Mouse (Mus musculus): ENCODE results near the gene Itga1. TPM values are rescaled to one million over a fixed set of nuclear protein-coding genes. Genes with fewer than 3 reads are reported as not detected.

The Itga1 gene
- polyA plus RNA-seq, 1 experiment from 2014 or later: 6.0 TPM

- Histone ChIP-seq H3K9me3 (no peaks in the 10 kb centered on the region), H3K27me3 (no peaks in the 10 kb centered on the region), H3K36me3 (no peaks in the 10 kb centered on the region), H3K27ac (replicated peaks) (no peak overlapping the region), H3K9ac (replicated peaks) (no peak overlapping the region), H3K4me2 (replicated peaks) (no peak overlapping the region), H3K4me1 (peaks cover 7% of the 10 kb centered on the region; the same call in 1 of the 2 replicates), H3K4me3 (no peak overlapping the region)
- WGBS: 53% methylated on average over 7 of the region's 7 CpGs
- no peak for ATAC-seq (ENCODE audit: low FRiP score, low read depth)
These were observed 98.2 kb downstream of the Itga1 start for GRCm38 (mm10) chr13:115003444-115004053.

GRCm38 (mm10) chr13:115002837-115003236 is 98.9 kb downstream of the Itga1 start:
- no peak overlapping the region for H3K9ac ChIP-seq (replicated peaks)
- 85% methylated on average over 3 of the region's 3 CpGs for WGBS
- H3K4me3 ChIP-seq: no peak overlapping the region
- no peak for ATAC-seq (ENCODE audit: low FRiP score, low read depth)
- no peaks in the 10 kb centered on the region for H3K9me3 ChIP-seq
- peaks cover 7% of the 10 kb centered on the region; the same call in 1 of the 2 replicates for H3K4me1 ChIP-seq
- H3K4me2 ChIP-seq (replicated peaks): no peak overlapping the region
- H3K36me3 ChIP-seq: no peaks in the 10 kb centered on the region
- H3K27me3 ChIP-seq: no peaks in the 10 kb centered on the region
- H3K27ac ChIP-seq (replicated peaks): no peak overlapping the region

DNA sequence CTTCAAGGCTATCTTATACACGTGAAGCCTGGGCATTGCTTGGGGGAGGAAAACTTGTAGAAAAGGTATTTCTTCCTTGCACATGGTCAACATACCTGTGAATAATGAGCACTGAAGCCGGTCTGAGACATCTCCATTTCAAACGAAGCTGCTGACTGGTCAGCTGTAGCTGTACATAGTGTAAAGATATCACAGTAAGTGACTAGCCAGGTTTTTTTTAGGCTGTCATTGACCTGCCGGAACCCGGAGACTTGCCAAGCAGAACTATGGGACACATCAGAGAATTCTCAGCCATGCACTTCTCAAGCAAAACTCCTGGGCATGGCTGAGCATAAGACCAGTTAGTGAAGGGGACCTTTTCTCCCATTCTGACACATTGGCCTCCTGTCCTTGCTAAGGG is 99.6 kb downstream of the Itga1 start:
- Histone ChIP-seq H3K27me3 (no peaks in the 10 kb centered on the region), H3K27ac (replicated peaks) (no peak overlapping the region), H3K4me2 (replicated peaks) (no peak overlapping the region), H3K9ac (replicated peaks) (no peak overlapping the region), H3K4me3 (no peak overlapping the region), H3K4me1 (peaks cover 7% of the 10 kb centered on the region; the same call in 1 of the 2 replicates), H3K9me3 (no peaks in the 10 kb centered on the region), H3K36me3 (no peaks in the 10 kb centered on the region)
- ATAC-seq (ENCODE audit: low FRiP score, low read depth): no peak
- WGBS: 90% methylated on average over 5 of the region's 5 CpGs

DNA sequence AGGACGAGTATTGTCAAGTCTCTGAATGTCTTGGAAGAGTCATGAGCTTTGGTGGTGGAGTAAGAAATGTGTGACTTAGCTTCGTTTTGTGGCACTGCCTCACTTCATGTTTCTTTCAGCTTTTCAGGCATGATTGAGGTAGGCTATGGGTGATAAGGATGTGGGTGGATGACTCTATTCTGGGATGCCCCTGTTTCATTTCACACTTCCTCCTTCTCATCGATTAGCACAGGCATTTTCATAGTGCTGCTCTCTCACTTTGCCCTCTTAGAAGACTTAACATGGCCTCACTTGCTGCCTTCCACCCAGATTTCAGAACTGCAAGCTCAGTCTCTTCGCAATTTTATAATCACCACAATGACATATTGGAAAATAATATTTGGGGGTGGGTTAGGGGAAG is 102.2 kb downstream of the Itga1 start:
- H3K4me2 ChIP-seq (replicated peaks): no peak overlapping the region
- H3K27ac ChIP-seq (replicated peaks): no peak overlapping the region
- no peak overlapping the region for H3K4me3 ChIP-seq
- H3K4me1 ChIP-seq: no peaks in the 10 kb centered on the region
- H3K9me3 ChIP-seq: no peaks in the 10 kb centered on the region
- H3K36me3 ChIP-seq: no peaks in the 10 kb centered on the region
- H3K27me3 ChIP-seq: no peaks in the 10 kb centered on the region
- no peak for ATAC-seq (ENCODE audit: low FRiP score, low read depth)
- 89% methylated on average over 4 of the region's 4 CpGs for WGBS
- H3K9ac ChIP-seq (replicated peaks): no peak overlapping the region

- H3K9me3 ChIP-seq: no peaks in the 10 kb centered on the region
- H3K4me1 ChIP-seq: no peaks in the 10 kb centered on the region
- H3K27me3 ChIP-seq: no peaks in the 10 kb centered on the region
- H3K4me2 ChIP-seq (replicated peaks): no peak overlapping the region
- no peak for ATAC-seq (ENCODE audit: low FRiP score, low read depth)
- no peak overlapping the region for H3K27ac ChIP-seq (replicated peaks)
- H3K4me3 ChIP-seq: no peak overlapping the region
- 91% methylated on average over 10 of the region's 10 CpGs for whole genome bisulfite sequencing
- H3K36me3 ChIP-seq: no peaks in the 10 kb centered on the region
- no peak overlapping the region for H3K9ac ChIP-seq (replicated peaks)
These were observed 103.7 kb downstream of the Itga1 start for GRCm38 (mm10) chr13:114998100-114998499.

GRCm38 (mm10) chr13:114992260-114993014 is 109.3 kb downstream of the Itga1 start:
- H3K27ac ChIP-seq (replicated peaks): 0 out of 2 replicates have a peak overlapping the region, but pooled peaks have one; percentile 8
- 34% methylated on average over 14 of the region's 14 CpGs for WGBS
- no peaks in the 10 kb centered on the region for H3K9me3 ChIP-seq
- no peaks in the 10 kb centered on the region for H3K36me3 ChIP-seq
- peak; percentile 80 for ATAC-seq (ENCODE audit: low FRiP score, low read depth)
- no peaks in the 10 kb centered on the region for H3K27me3 ChIP-seq
- H3K4me1 ChIP-seq: peaks cover 10% of the 10 kb centered on the region; the same call in 1 of the 2 replicates
- no peak overlapping the region for H3K4me3 ChIP-seq
- peak overlapping the region; percentile 19; the same call in 1 of the 2 replicates for H3K4me2 ChIP-seq (replicated peaks)
- no peak overlapping the region for H3K9ac ChIP-seq (replicated peaks)

GRCm38 (mm10) chr13:114987668-114988067 is 114.1 kb downstream of the Itga1 start:
- WGBS: 67% methylated on average over 6 of the region's 6 CpGs
- Histone ChIP-seq H3K9ac (replicated peaks) (no peak overlapping the region), H3K36me3 (no peaks in the 10 kb centered on the region), H3K27ac (replicated peaks) (no peak overlapping the region), H3K9me3 (no peaks in the 10 kb centered on the region), H3K4me3 (no peak overlapping the region), H3K4me2 (replicated peaks) (no peak overlapping the region), H3K4me1 (peaks cover 8% of the 10 kb centered on the region; the same call in 1 of the 2 replicates), H3K27me3 (no peaks in the 10 kb centered on the region)
- no peak for ATAC-seq (ENCODE audit: low FRiP score, low read depth)

DNA sequence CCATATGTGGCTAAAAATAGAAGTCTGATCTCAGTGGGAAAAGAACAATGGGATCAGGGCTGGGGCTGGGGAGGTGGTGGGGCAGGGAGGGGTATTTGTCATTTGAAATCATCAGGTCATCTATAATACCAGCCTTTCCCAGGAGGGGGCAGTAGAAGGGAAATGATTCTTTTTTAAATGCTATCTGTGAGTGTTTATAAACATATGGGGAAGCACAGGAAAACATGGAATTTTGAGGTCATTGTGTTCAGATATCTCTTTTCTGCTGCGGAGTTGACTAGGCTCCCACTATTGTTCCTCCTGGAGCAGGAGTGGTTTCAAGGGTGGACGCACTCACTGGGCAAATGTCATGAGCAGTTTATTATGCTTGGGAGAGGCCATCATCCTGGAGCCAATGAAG is 114.6 kb downstream of the Itga1 start:
- Histone ChIP-seq H3K4me2 (replicated peaks) (no peak overlapping the region), H3K4me3 (no peak overlapping the region), H3K9ac (replicated peaks) (no peak overlapping the region), H3K27me3 (no peaks in the 10 kb centered on the region), H3K36me3 (no peaks in the 10 kb centered on the region), H3K4me1 (peaks cover 3% of the 10 kb centered on the region; the same call in 1 of the 2 replicates), H3K9me3 (no peaks in the 10 kb centered on the region), H3K27ac (replicated peaks) (no peak overlapping the region)
- WGBS: 69% methylated on average over 2 of the region's 2 CpGs
- ATAC-seq (ENCODE audit: low FRiP score, low read depth): no peak

- H3K4me3 ChIP-seq: no peak overlapping the region
- H3K27ac ChIP-seq (replicated peaks): no peak overlapping the region
- no peaks in the 10 kb centered on the region for H3K4me1 ChIP-seq
- 86% methylated on average over 1 of the region's 1 CpGs for WGBS
- no peaks in the 10 kb centered on the region for H3K36me3 ChIP-seq
- ATAC-seq (ENCODE audit: low FRiP score, low read depth): no peak
- H3K9ac ChIP-seq (replicated peaks): no peak overlapping the region
- H3K27me3 ChIP-seq: no peaks in the 10 kb centered on the region
- no peak overlapping the region for H3K4me2 ChIP-seq (replicated peaks)
- H3K9me3 ChIP-seq: no peaks in the 10 kb centered on the region
These were observed 117.1 kb downstream of the Itga1 start for GRCm38 (mm10) chr13:114984658-114985057.

DNA sequence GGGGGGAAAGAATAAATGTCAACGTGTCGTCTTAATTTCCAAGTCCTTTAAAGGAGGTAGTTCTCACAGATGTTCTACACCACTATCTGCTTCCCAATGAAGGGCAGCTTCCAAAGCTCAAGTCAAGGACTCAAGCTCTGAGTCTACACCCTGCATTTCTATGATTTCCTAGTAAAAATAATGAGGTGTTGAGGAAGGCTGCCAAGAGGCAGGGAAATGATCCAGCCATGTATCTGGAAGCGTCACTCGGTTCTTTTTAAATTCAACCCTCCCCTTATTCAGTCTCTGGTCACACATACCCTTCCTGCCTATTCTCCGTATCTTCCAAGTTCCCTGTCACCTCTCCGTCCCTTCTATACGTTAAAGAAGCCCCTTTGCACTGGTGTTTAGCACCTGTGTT is 118.6 kb downstream of the Itga1 start:
- Histone ChIP-seq H3K27ac (replicated peaks) (no peak overlapping the region), H3K36me3 (no peaks in the 10 kb centered on the region), H3K27me3 (no peaks in the 10 kb centered on the region), H3K9ac (replicated peaks) (no peak overlapping the region), H3K4me1 (no peaks in the 10 kb centered on the region), H3K9me3 (no peaks in the 10 kb centered on the region), H3K4me3 (no peak overlapping the region), H3K4me2 (replicated peaks) (no peak overlapping the region)
- ATAC-seq (ENCODE audit: low FRiP score, low read depth): no peak
- 88% methylated on average over 7 of the region's 7 CpGs for WGBS

- Histone ChIP-seq H3K4me3 (no peak overlapping the region), H3K36me3 (no peaks in the 10 kb centered on the region), H3K27ac (replicated peaks) (no peak overlapping the region), H3K9me3 (no peaks in the 10 kb centered on the region), H3K4me1 (no peaks in the 10 kb centered on the region), H3K27me3 (no peaks in the 10 kb centered on the region), H3K9ac (replicated peaks) (no peak overlapping the region), H3K4me2 (replicated peaks) (no peak overlapping the region)
- ATAC-seq (ENCODE audit: low FRiP score, low read depth): no peak; the same call in 1 of the 2 replicates
- 43% methylated on average over 10 of the region's 10 CpGs for WGBS
These were observed 120.8 kb downstream of the Itga1 start for GRCm38 (mm10) chr13:114980831-114981419.

DNA sequence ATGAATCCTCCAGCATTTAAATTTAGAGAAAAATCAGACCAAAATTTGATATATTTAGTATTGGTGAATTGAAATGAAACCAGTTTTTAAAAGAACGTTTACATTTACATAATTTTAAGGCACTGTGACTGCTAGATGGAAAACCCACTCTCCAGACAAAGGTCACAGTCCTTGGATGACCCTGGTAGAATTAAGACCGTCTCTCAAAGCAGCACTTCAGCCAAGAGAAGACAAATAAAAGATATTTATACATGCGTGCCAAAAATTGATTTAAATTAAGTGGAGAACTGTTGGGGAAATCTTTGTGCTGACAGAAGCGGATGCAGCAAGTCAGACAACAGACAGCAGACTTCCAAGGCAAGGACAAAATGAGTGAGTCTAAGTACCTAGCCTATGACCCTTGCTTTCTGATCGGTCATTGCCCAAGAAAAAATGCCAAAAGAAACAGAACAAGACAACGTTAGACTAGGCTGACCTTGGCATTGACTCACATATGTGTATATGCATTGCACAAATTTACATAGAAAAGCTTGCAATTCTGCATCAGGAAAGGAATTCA is 127.2 kb downstream of the Itga1 start:
- 74% methylated on average over 6 of the region's 6 CpGs for WGBS
- Histone ChIP-seq H3K4me1 (no peaks in the 10 kb centered on the region), H3K36me3 (no peaks in the 10 kb centered on the region), H3K9ac (replicated peaks) (no peak overlapping the region), H3K4me2 (replicated peaks) (no peak overlapping the region), H3K9me3 (no peaks in the 10 kb centered on the region), H3K4me3 (no peak overlapping the region), H3K27ac (replicated peaks) (no peak overlapping the region), H3K27me3 (no peaks in the 10 kb centered on the region)
- ATAC-seq (ENCODE audit: low FRiP score, low read depth): no peak
